13 mouse cellular contexts compared by ENCODE assay signal in the genomic region with DNA sequence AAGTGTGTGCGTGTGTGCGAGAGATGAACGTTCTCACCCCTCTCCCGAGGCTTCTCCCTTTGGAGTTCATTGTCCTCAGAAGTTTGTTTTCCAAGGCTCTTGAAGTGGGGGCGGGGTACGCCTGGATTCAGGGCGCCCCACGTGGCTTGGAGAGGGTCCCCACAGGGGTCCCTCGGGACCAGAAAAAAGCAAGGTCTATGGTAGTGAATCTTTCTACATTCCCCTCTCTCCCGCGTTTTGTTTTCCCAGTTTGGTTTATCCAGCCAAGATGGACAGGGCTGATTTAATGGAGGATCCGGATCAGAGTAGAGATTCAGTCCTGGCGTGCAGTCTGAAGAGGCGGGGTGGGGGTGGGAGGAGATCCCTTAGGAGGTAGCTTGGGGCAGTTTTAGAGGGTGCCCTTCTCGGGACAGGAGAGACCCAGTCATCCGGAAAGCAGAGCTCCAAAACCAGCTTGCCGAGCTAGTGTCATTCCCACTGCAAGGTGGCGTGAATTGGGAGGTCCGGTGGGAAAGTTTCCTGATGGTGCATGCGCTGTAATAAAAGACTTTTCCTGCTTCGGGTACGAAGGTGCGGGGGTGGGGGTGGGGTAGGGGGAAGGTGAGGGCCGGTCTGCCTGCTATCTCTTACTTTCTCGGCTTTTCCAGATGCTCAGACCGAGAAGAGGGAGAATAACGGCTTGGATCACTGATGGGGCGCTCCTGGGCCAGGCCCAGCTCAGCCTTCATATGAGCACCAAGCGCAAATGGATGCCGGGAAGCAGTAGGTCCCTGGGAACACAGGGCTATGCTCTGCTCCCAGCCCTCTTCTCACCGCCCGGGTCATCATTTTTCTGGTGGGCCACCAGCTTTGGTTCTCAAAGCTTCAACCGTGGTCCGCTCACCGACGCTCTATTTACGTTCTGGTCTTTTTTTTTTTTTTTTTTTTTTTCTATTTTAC. TPM values are rescaled to one million over a fixed set of nuclear protein-coding genes. Genes with fewer than 3 reads are reported as not detected.
DNase-seq lines count a peak whose midpoint lies in the region; ATAC-seq and TF ChIP-seq lines count a peak whose summit lies in the region.
"Had no signal": no experiment of that assay in that cellular context is flagged by ENCODE, and none has a peak within 500 bp of the region (broad histone marks: within the 10 kb centered on the region; RNA-seq: fewer than 3 reads in every experiment).

No protein-coding gene starts in this region.

- no peaks in the 10 kb centered on the region for H3K36me3 ChIP-seq in lung, embryonic 16.5 days (ENCODE audit: control insufficient read depth, insufficient read depth, low read length)
- no peaks in the 10 kb centered on the region for H3K36me3 ChIP-seq in lung, postnatal 0 days (ENCODE audit: insufficient read depth, low read length)
- H3K36me3 ChIP-seq in forebrain, embryonic 15.5 days = no peaks in the 10 kb centered on the region
- H3K36me3 ChIP-seq: stomach, embryonic 15.5 days had no signal

- H3K27me3 ChIP-seq in lung, embryonic 16.5 days (ENCODE audit: control insufficient read depth, insufficient read depth, low read depth, low read length) = peaks cover 89% of the 10 kb centered on the region
- peaks cover 48% of the 10 kb centered on the region for H3K27me3 ChIP-seq in lung, postnatal 0 days (replicated peaks; ENCODE audit: insufficient read depth, low read length)
- peaks cover 39% of the 10 kb centered on the region; the same call in 1 of the 2 replicates for H3K27me3 ChIP-seq in forebrain, embryonic 15.5 days

- no peak overlapping the region for H3K9ac ChIP-seq in lung, embryonic 16.5 days (ENCODE audit: low read length)
- no peak overlapping the region for H3K9ac ChIP-seq in lung, postnatal 0 days (replicated peaks; ENCODE audit: low read depth)
- H3K9ac ChIP-seq in forebrain, embryonic 15.5 days (replicated peaks) = 0 out of 2 replicates have a peak overlapping the region, but pooled peaks have one; percentile 0
- H3K9ac ChIP-seq: liver, embryonic 14.5 days; stomach, embryonic 15.5 days had no signal

- 3% methylated on average over 37 of the region's 37 CpGs for WGBS in lung, embryonic 16.5 days
- 4% methylated on average over 37 of the region's 37 CpGs for WGBS in lung, postnatal 0 days
- WGBS in forebrain, embryonic 15.5 days = 7% methylated on average over 37 of the region's 37 CpGs

- no peak for TF ChIP-seq EP300 in lung, postnatal 0 days (IDR thresholded peaks at IDR 0.05)

- TF ChIP-seq CTCF in lung, postnatal 0 days (IDR thresholded peaks at IDR 0.05) = no peak

- H3K4me2 ChIP-seq in lung, embryonic 16.5 days (ENCODE audit: low read depth, low read length) = peak overlapping the region; percentile 26
- H3K4me2 ChIP-seq in lung, postnatal 0 days (replicated peaks; ENCODE audit: low read depth, low read length) = no peak overlapping the region
- peak overlapping the region; percentile 28 for H3K4me2 ChIP-seq in forebrain, embryonic 15.5 days (replicated peaks)
- H3K4me2 ChIP-seq: stomach, embryonic 15.5 days had no signal

- H3K4me1 ChIP-seq in lung, embryonic 16.5 days (replicated peaks; ENCODE audit: control insufficient read depth, insufficient read depth, low read length) = no peaks in the 10 kb centered on the region; the same call in 1 of the 2 replicates
- H3K4me1 ChIP-seq in lung, postnatal 0 days (ENCODE audit: insufficient read depth, low read depth, low read length) = no peaks in the 10 kb centered on the region
- peaks cover 30% of the 10 kb centered on the region for H3K4me1 ChIP-seq in forebrain, embryonic 15.5 days

- peak overlapping the region; percentile 3; the same call in 1 of the 2 replicates for H3K4me3 ChIP-seq in lung, embryonic 16.5 days (ENCODE audit: low read length)
- no peak overlapping the region for H3K4me3 ChIP-seq in lung, postnatal 0 days (ENCODE audit: low read depth, low read length)
- H3K4me3 ChIP-seq in forebrain, embryonic 15.5 days = peak overlapping the region; percentile 23
- H3K4me3 ChIP-seq: stomach, embryonic 15.5 days had no signal

- ATAC-seq in lung, embryonic 16.5 days (ENCODE audit: low read depth) = peak; percentile 59; the same call in 1 of the 2 replicates
- ATAC-seq in lung, postnatal 0 days = no peak
- ATAC-seq in forebrain, embryonic 15.5 days (replicated peaks) = peak; percentile 17; the same call in 1 of the 2 replicates

- H3K27ac ChIP-seq in lung, embryonic 16.5 days (ENCODE audit: low read length) = no peak overlapping the region
- H3K27ac ChIP-seq in lung, postnatal 0 days (ENCODE audit: low read length) = no peak overlapping the region
- H3K27ac ChIP-seq in forebrain, embryonic 15.5 days (replicated peaks) = peak overlapping the region; percentile 74
- H3K27ac ChIP-seq: liver, embryonic 14.5 days; stomach, embryonic 15.5 days had no signal

- no peak for DNase-seq in lung, postnatal 0 days (ENCODE audit: low spot score)
- DNase-seq in kidney, postnatal 36 days = peak; percentile 21 to 44
- DNase-seq in retina, embryonic 14.5 days (ENCODE audit: low spot score) = peak; percentile 56
- no peak for DNase-seq in spleen, adult 12 weeks (ENCODE audit: low spot score)
- DNase-seq in cerebellum, adult 9-11 months = no peak
- no peak for DNase-seq in left cerebral cortex, postnatal 25 days (ENCODE audit: low spot score in 2 of 2)
- DNase-seq: cerebellum, adult 18-20 months had no signal

- intact Hi-C loops in left cerebral cortex, postnatal 25 days (cut with DNase I) = no loop called here

- H3K9me3 ChIP-seq in lung, embryonic 16.5 days (ENCODE audit: control insufficient read depth, low read length) = no peaks in the 10 kb centered on the region
- no peaks in the 10 kb centered on the region for H3K9me3 ChIP-seq in lung, postnatal 0 days (ENCODE audit: low read length)
- no peaks in the 10 kb centered on the region for H3K9me3 ChIP-seq in forebrain, embryonic 15.5 days
- H3K9me3 ChIP-seq: stomach, embryonic 15.5 days had no signal

RNA-seq across cellular contexts. Expression of a gene that starts 8.1 kb away (rescaled TPM):
- not detected in 2 replicates for polyA plus RNA-seq in lung, embryonic 16.5 days (2015; fragmentation: Nextera tagmentation; extraction: Ambion mirVana)
- not detected in 2 replicates for polyA plus RNA-seq in lung, postnatal 0 days (2015; fragmentation: Nextera tagmentation; extraction: Ambion mirVana)
- 89.7 and 111 TPM in 2 replicates for polyA plus RNA-seq in forebrain, embryonic 15.5 days (2015; fragmentation: Nextera tagmentation; extraction: Ambion mirVana)
- 1 to 10 TPM in 1 of 2 experiments, under 1 TPM in 1; 0.48 to 1.2 TPM for total RNA-seq in left cerebral cortex, postnatal 25 days (2021)
- total RNA-seq: gastrocnemius, adult 8-10 months; neutrophil, adult 5-6 weeks had no signal

Comparison
In these comparisons a context has a peak if more than half of its experiments do, and no peak if none do; other contexts are left out.
1. DNase-seq: peak in kidney, postnatal 36 days (2 of 2) and retina, embryonic 14.5 days (single experiment); none in lung, postnatal 0 days (single experiment), spleen, adult 12 weeks (single experiment), cerebellum, adult 9-11 months (single experiment) and left cerebral cortex, postnatal 25 days (0 of 2).
2. RNA of a gene that starts 8.1 kb away (polyA plus RNA-seq): 89.7 to 111 TPM in forebrain, embryonic 15.5 days; not detected in lung, embryonic 16.5 days and not detected in lung, postnatal 0 days; every median in the first group is over 10 times any median in the second.